Mouse (Mus musculus) left cerebral cortex, adult 8-10 months (tissue): ENCODE measurements at regions not wholly inside any gene's neighbourhood (a gene's known extent, or its start where the extent isn't known, plus 50 kb on each side); places are given as distances from the start of the nearest gene placed in this dataset.

Experiments used
- DNase-seq, 2 experiments: peaks; one replicate each; pipeline ENCODE4 v3.0.0; 2022; ENCODE audit warnings: low spot score in 2 of 2

DNA sequence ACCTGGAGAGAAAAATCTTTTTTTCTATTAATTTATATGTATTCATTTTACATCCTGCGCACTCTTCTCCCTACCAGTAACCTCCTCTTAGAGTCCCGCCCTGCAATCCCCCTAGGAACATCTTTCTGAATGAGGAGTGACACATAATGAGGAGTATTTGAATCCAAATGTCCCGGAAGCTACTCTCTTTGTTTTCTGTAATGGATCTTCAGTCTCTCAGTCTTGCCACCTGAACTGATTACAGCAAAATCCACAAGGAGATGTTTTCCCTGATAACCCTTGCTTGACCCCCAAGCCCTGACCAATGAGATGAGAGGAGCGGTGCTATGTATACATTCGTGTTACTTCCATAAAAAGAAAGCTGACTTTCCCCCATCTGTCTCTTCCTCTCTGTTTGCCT lies 334.4 kb upstream of the Marcks start:
- DNase-seq, result no peak

DNA sequence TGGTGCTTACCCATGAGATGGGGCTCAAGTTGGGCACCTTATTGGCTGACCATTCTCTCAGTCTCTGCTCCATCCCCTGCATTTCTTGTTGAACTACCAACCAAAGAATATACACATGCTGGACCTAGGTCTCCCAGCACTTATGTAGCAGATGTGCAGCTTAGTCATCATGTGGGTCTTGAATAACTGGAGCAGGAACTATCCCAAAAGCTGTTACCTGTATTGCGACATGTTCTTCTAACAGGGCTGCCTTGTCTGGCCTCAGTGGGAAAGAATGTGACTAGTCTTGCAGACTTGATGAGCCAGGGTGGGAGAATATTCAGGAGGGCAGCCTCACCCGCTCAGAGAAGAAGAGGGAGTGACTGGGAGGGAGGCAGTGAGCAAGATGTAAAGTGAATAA lies 318.7 kb upstream of the Marcks start:
- no peak for DNase-seq

DNA sequence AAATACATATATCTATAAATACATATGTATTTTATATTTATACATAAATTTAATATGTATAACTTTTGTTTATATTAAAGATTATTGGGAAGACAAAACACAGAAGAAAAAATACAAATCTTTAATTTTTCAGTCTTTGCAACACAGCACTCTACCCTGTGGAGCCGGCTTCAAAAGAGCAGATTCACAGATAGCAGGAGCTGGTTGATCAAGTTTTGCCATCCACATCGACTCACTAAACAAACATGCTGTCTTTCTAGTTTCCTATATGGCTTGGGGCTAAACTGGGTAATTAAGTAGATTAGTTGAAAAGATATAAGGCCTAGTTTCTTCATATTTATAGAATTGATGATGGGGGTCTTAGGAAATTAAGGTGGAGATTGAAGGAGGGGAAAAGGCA lies 311.2 kb upstream of the Marcks start:
- no peak for DNase-seq

DNA sequence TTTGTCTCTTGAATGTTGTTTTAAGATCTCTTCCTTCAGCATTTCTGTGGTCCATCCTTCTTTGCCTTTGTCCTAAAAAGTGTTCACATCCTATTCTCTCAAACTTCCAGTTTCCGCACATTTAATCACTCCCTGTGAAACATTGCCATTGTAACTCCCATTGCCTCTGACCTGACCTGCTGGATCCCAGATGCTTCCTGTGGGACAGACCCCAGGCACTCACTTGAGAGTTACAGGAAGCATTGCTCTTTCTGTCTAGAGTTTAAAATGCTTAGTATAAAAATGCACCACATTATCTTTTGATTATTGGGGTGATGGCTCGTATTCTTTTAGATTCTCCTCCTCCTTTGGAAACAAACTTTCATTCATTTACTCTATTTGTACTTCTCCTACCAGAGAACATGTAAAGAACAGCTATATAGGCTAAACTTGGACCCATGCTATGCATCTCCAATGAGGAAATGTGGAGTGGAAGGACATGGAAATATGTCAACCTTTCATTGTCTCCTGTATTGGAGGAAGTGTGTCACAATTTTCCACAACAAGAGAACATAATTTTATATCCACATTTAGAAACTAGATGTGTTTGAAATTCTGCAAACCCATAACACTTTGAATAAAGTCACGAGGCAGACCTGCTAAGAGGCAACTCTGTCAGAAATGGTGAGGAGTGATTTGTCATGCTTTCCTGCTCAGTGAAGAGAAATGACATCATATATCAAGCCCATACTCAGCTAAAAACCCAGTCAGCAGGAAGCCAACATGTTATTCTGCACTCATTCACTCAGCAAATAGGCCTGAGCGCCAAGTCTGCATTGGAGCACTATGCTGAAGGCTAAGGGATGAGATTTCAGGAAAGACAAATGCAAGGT lies 308.8 kb upstream of the Marcks start:
- DNase-seq, result no peak

DNA sequence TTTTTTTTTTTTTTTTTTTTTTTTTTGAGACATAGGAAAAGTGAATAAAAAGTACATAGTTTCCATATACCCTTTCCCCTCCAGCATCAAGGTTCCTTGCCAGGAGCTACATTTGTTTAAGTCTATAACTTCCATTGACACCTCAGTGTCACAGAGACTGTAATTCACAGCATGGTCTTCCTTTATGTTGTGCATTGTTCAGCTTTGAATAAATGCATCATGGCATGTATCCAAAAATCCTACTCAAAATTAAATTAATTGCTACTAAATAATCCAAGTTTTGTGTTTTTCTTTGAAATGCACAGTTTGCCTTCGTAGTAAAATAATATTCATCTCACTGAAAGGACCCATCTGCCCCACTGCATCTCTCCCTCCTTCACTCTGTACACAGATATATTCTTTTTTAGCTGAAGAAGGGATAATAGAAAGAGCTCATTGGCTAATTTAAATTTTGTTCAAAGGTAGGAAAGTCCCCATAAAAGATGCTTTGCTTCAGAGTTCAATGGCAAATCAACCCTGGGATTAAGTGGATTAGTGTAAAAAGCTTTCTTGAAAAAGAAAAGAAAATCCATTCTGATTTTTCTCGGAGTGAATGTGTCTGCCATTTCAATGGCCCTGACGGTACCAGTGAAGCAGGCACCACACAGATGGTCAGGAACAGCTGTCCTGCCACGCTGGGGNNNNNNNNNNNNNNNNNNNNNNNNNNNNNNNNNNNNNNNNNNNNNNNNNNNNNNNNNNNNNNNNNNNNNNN lies 301.3 kb upstream of the Marcks start:
- DNase-seq, result no peak

DNA sequence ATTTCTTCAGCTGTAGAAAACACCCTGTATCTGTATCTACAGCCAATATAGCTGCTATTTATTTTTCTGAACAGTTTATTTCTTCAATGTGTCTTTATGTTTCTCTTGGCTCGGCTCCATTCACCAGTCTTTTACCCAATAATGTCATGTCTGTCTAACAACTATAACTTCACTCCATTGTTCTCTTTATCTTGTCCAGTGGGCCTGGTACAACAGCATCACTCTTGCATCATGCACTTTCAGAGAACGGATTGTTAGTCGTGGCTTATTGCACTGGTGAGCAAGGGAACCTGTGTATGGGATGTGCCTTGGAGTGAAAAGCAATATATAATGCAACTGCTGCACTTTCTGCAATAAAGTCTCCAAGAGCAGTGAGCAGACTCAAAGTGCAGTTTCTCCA lies 299.6 kb upstream of the Marcks start:
- no peak for DNase-seq

DNA sequence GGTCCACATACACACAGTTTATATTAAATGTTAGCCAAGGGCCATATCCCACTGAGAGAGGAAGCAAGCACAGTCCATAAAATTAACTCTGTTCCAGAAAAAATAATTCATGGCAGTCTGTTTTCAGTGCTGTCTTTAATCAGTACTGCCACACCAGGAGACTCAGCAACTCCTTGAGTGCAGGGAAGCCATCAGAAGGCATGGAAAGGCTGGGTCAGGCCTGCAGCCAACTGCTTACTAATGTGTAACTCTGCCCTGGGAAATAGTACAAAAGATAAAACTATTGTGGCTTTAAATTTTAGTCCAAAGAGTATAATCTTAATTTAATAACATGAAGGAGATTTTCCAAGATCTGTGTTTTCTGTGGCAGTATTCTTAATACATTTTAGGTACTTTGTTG lies 298.1 kb upstream of the Marcks start:
- no peak for DNase-seq

DNA sequence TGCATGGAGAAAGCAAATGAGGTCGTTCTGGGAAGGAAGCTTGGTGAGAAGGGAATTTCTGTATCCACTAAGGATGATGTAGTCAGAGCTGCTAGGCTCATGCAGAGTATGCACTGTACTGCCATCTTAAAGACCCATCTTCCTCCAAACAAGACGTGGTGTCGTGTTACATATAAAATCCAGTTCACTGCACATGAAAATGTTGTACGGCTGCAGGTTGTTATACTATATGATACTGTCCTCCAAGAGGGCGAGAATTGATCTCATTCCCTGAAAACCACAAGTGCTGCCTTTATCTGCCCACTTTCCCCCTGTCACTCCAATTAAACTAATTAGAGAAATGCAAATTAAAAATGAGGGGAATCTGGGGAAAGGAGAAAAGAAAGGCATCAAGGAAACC lies 295.5 kb upstream of the Marcks start:
- DNase-seq, result no peak

DNA sequence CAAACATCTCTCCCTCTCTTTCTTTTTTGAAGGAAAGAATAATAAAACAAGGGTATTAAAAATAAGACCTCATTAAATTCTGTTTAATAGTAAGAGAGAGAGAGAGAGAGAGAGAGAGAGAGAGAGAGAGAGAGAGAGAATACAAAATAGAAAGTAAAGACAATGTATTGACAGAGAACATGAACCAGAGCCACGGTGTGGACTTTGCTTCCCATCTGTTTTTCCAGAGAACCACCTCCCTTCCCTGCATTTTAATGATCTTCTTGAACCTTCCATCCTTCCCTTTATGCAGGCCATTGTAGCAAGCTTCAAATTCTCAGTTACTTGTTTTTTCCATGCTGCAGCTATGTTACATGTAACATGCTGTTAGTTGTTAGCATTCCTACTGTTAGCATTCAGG lies 284.3 kb upstream of the Marcks start:
- no peak for DNase-seq

DNA sequence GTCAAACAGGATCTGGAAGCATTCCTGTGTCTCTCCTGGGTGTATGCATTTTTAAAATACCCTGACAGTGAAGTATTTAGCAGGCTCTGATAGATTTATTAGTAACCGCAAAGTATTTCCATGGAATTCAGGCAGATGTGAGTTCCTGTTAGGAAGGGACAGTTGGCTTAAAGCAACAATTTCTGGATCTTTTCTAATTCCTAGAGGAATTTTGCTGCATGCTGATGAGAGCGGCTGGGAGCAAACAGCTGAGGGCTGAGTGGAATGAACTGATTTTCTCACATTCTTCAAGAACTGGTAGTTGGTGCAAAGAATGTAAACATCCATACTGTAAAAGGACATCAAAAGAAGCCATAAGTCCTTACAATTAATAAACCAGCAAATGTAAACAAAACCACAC lies 283.9 kb upstream of the Marcks start:
- DNase-seq, result no peak

DNA sequence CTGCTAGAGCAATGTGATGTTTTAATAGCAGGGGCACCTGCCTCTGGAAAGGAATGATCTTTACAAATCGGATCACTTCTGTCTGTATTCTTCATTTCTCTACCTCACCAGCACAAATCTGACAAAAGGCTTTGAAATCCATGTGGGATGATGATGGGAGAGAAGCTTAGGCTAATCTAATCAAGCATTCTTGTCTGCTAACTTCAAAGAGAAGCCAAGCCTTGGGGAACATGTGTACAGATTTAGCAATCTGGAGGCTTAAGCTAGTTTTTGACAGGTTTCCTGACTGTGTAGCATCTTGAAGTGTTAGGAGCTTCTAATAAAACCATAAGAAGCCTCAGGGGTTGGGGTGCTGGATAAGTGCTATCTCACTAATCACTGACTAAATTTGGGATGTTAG lies 277.6 kb upstream of the Marcks start:
- DNase-seq, result no peak

DNA sequence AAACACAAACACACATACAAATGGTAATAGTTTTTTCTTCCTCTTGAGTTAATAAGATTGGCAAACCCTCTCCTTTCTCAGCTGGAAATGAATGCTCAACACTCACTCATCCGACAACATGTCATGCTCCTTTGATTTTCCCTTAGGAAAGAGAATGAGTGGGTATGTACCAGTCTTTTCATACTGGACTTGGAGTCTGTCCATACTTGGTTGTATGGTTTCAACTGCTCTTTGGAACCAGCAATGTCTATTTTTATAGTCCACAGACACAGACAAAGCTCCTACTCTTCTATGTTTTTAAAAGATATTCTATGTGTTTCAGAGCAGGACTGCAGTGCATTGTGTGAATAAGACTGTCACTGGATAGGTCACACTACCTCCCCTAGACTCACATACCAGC lies 273.7 kb upstream of the Marcks start:
- no peak for DNase-seq

DNA sequence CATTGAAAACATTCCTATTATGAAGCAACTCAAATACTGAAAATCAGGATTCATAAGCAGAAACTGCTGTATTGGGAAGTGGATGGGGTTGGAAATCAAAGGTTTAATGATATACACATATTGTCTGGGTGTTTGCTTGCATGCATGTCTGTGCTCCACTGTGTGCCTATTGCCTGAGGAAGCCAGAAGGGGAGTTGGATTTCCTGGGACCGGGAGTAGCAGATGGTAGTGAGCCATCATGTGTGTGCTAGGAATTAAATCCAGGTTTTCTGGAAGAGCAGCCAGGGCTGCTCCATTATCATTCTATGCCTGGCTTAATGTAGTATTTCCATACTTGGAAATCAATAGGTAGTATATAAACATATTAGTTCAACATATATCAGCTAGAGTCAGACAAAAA lies 271.0 kb upstream of the Marcks start:
- no peak for DNase-seq

DNA sequence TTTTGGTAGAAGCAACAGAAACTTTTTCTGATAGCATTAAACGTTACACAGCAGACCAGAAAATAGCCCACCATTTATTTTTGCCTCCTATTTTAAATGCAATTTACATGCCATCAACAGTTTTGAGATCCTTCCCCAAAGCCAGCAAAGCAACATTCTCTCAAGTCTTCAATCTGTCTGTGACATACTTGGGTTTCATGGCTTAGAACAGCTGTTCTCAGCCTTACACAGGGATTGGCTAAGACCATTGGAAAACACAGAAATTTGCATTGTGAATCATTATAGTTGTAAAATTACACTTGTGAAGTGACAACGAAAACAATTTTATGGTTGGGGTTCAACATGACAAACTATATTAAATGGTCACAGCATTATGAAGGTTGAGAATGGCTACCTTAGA lies 268.8 kb upstream of the Marcks start:
- no peak for DNase-seq

DNA sequence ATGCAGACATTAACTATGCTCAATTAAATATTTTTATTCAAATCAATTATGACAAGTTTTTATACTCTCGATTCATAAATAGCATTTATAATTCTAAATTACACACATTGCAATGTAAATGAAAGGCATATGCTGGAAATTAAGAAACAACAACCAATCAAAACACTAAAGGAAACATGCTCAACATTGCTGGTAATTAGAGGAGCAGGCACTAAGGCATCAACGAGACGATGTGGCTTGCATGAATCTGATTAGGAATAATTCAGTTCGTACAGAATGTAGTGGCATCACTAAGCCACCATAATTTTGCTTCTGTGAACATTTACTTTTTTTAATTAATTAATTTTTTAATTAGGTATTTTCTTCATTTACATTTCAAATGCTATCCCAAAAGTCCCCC lies 266.2 kb upstream of the Marcks start:
- DNase-seq, result no peak

DNA sequence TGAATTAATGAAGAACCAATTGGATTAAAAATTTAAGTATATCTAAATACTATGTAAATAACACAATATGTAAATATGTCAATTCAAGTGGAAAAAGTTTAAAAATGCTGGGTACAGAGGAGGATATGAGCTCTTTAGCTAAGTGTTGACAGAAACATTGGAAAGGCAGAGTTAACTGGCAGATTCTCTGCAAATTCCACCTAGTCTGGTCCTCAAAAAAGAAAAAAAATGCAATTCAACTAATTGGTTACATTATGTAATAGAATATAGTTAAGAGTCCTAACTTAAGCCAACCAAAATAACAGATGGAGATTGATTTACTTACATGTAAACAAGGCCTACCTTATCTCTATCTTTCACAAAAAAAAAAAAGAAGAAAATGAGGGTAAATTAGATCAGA lies 265.7 kb upstream of the Marcks start:
- no peak for DNase-seq

DNA sequence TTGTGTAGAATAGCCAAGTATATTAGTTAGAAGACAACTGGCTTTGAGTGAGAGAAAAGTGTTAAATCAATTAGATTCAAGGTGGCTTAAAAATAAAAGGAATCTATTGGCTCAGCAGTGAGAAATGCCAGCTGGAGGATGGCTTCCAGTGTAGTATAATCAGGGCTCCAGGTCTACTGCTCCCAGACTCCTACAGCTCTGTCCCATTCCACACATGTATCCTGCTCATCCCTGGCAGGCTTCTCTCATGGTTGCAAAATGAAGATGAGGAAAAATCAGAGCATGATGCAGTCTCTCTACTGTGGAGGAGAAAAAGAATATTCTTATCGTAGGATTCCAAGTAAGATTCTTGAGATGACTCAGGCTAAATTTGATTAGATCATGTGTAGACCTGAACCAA lies 263.7 kb upstream of the Marcks start:
- no peak for DNase-seq

DNA sequence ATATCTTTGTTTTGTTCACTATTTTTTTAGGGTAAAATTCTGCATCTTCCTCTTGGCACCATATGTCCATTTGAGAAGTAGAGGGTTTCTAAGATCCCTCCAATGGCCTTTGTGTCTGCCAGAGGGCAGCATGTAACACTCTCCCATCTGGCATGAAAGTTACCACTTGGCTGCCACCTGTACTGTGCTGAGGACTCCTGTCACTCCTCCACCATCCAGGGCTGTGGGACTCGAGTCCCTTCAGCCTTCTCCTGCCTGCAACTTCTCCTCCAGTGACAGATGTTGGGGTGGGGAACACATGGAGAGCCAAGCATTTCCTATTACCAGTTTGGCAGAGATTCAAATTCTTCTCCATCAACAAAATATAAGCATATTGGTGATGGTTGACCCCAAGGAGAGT lies 262.3 kb upstream of the Marcks start:
- DNase-seq, result no peak

DNA sequence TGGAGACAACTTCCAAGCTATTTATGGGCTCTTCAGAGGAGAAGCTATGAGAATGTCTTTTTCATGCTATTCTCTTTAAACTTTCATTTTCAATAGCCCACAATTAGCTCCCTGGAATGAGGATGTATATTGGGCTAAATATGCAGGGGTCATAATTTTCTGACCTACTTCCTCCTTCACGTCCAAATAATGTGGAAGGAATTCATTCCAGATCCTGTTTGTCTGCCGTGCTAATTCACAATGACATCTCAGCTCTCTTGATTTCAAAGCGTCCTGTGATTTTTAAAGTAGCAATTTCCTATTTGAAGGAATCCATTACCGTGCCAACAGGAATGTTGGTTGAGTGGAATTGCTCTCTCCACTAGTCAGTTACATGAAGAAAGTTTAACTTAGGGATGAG lies 261.7 kb upstream of the Marcks start:
- DNase-seq, result no peak

DNA sequence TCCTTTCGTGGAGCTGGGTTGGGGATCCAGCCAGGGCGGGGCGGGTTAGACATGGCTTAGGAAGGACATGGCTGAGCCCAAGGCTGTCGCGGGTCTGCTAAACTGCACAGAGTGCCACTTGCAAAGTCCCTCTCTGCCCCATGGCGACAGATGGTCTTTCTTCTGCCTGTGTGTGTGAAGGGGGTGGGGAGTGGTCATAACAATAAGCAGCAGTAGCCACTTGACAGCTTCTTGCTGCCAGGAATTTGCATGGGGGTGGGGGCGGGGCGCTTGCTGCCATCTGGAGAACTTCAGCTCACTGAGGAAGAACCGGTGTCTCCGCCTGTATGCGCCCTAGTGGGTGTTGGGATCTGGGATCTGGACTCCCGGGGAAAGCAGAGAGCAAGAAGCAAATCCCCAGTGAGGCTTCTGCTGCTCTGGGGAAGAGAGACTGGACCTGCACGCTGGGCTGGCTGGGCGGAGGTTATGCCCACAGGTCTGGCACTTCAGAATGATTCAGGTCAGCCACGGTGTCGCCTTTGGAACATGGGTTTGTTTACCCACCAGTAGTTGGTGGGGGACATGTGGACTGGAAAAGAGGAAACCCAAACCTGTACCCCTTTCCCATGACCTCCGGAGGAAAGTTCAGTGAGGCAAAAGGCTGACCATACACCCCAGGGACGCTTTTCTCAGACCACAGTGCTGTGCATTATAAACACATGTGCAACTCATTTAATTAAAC lies 258.7 kb upstream of the Marcks start:
- peak in 1 of 2 experiments; percentile 7 for DNase-seq

DNA sequence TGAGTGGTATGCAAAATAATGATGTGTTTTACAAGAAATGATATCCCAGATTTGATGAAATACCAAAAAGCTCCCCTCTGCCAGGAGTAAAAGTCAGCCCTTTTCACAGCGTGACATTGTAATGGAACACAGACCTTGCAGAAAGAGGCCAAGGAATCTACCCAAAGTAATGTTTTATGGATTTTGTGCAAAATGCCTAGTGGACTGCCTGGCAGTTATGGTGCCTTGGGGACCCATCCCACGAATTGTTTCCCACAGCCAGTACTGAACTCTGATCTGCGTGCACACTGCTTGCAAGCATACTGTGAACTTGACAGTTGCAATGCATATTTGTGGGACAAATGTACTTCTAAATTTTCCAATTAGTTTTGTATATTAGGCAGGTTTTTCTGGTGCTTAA lies 251.3 kb upstream of the Marcks start:
- DNase-seq, result no peak

DNA sequence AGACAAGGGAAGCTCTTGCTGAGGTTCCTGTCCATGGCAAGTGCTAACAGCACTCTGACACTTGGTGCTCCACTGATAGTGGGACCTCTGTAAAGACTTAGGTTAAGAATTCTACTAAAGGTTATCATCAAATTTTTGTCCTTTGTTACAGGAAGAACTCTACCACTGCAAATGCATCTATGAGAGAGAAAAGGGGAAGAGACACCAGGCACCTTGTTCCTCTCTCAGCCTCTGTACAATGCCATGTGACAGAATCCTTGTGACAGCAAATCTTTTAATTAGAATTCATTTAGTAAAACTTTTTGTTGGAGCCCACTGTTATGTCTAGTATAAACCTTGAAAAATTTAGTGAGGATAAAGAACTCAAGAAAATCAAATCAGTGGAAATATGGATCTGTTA lies 247.5 kb upstream of the Marcks start:
- no peak for DNase-seq
